Mouse (Mus musculus) heart, adult 2 months (tissue): Measurements from ENCODE around the gene Htra2.

Experiments
- CTCF ChIP-seq: fragments of 200-600 bp; IDR thresholded peaks from 2 replicates; pipeline ENCODE4 v1.8.1; 2022; ENCODE audit warnings: antibody characterized with exemption, mild to moderate bottlenecking, moderate library complexity
- POLR2A ChIP-seq: fragments of 200-500 bp; IDR thresholded peaks from 2 replicates; pipeline ENCODE4 v1.6.1; 2011; ENCODE audit warnings: mild to moderate bottlenecking, low read depth, low read length, control low read depth; ENCODE audit not compliant: insufficient read depth

- TF ChIP-seq POLR2A (no peak), CTCF (no peak)
Observed at GRCm38 (mm10) chr6:83037188-83037587, 17.9 kb downstream of the Htra2 start.
